Mouse (Mus musculus) cerebral cortex, adult 2 months (tissue): ENCODE data around the gene Agap2.

Experiments
- WGBS: fragments of 180-500 bp; shearing (Covaris S2); methylation state at CpG from one replicate; pipeline ENCODE4 v1.1.7; 2018; 5-methylcytosine and 5-hydroxymethylcytosine counted together

Gene Agap2

GRCm38 (mm10) chr10:127135118-127135836 is 60.2 kb downstream of the Agap2 start:
- WGBS = 70% methylated on average over 8 of the region's 8 CpGs

GRCm38 (mm10) chr10:127136510-127136909 is 61.4 kb downstream of the Agap2 start:
- WGBS = 89% methylated on average over 4 of the region's 4 CpGs

- 88% methylated on average over 3 of the region's 3 CpGs for WGBS
Observed at GRCm38 (mm10) chr10:127137896-127138295, 62.8 kb downstream of the Agap2 start.

GRCm38 (mm10) chr10:127138328-127139141 is 63.5 kb downstream of the Agap2 start:
- 94% methylated on average over 18 of the region's 18 CpGs for WGBS

GRCm38 (mm10) chr10:127140971-127141370 is 65.9 kb downstream of the Agap2 start:
- WGBS = 89% methylated on average over 11 of the region's 11 CpGs

GRCm38 (mm10) chr10:127141500-127141899 is 66.4 kb downstream of the Agap2 start:
- 78% methylated on average over 8 of the region's 8 CpGs for WGBS
